Mouse (Mus musculus) embryo, embryonic 11.5 days (tissue): ENCODE data around the gene Rab35.
A peak's percentile ranks its signal among the peaks of the same experiment; 100 is the strongest.

Source experiments
- DNase-seq: peaks from one replicate; pipeline ENCODE4 v3.0.0-alpha.2; 2012; ENCODE audit warnings: low read depth, low spot score

Gene Rab35

GRCm38 (mm10) chr5:115649699-115650098 is 18.0 kb downstream of the Rab35 start:
- no peak for DNase-seq

GRCm38 (mm10) chr5:115650885-115651284 is 19.2 kb downstream of the Rab35 start:
- DNase-seq, result no peak

GRCm38 (mm10) chr5:115651821-115652220 is 20.1 kb downstream of the Rab35 start:
- DNase-seq, result no peak

DNA sequence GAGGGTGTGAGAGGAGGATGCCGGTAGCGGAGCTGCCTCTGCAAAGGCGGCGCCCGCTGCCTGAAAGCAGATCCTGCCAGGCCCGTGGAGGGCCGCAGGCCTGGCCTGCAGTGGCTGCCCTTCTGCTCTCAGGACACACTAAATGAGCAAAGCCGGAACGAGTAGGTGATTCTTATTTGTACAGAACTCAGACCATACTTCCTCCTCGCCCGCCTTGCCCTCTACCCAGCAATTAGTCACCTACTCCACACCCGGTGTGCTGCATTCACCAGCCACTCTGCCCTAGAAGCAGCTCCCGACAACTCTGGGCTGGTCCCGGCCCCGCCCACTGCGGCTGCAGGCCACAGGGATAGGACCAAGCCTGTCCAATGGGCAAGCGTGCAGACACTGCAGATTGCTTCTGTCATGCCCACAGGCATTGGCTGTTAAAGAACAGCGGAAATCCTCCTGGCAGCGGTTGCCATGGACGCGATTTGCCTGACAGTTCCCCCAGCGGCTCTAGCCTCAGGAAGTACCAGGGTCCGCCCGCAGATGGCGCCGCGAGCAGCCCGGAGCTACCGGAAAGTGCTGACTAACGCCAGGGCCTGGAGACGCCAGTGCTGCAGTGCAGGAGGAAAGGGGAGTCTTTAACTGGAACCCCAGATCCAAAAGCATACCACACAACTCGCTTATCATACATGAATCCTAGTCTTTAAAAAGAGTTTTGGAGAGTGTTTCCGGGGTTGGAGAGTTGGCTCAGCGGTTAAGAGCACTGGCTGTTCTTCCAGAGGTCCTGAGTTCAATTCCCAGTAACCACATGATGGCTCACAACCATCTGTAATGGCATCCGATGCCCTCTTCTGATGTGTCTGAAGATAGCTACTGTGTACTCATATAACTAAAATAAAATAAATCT is 21.2 kb downstream of the Rab35 start:
- DNase-seq, result peak; percentile 97

DNA sequence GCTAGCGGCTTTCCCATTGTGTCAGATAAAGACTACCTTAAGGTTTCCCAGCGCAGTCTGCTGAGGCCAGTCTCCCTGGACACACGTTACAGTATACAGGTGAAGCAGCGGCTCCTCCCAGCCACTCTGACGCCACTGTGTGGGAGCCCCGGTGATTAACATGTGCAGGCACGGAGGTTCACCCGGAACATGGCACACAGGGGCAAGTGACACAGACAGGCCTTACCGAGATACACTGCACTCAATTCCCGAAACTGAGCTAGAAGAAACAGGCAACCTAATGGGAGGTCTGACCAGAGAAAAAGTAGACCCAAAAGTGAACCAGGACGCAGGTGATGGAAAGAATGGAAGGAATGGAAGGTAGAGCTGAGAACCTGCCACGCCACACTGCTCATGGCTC is 22.1 kb downstream of the Rab35 start:
- no peak for DNase-seq

DNA sequence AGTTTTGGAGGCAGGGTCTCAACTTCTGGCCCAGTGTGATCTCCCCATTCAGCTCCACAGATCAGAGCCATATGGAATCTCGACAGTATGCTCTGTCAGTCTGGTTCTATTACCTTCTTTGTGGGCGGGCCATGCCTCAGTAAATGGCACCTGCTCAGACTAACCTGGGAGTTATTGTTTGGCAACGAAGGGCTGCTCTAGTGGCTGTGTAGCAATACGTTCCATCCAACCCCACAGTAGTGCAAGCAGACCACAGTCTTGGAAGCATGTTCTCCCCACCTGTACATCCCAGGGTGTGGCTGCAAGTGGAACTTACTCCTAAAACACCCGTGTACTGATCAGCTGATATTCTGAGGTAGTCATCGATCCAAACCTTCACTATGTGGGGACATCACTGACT is 25.0 kb downstream of the Rab35 start:
- DNase-seq, result no peak

DNA sequence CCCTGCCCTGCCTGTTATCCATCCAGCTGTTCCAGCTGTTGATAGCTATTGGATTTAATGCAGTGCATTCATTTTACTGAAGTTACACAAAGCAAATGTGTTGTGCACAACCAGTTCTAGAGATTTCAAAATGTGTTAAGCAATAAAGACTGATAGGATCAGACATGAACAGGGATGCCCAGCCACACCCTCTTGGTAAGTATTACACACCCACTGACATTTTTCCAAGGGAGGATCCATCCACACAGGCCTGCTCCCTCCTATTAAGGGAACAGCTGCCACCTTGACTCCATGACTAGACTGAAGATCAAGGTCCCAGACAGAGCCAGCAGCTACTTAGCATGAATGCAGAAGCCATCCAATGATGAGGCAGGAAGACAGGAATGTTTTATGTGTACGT is 25.5 kb downstream of the Rab35 start:
- DNase-seq, result no peak

DNA sequence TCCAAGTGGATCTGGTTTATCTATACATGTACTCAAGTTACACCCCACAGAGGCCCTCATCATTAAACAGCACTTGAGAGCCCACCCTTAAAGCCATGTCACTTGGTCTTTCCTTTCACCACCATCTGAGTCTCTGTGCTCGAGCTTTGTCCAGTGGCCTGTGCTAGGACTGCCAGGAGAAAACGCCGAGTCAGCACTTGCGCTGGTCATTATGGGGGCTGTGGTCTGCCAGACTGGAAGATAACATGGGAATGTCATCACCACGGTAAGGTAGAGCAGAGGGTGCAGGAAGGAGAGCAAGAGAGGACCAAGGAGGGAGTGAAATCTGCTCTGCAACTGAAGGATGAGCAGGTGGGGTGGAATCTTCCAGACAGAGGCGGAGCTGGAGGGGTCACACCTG is 26.6 kb downstream of the Rab35 start:
- no peak for DNase-seq

DNA sequence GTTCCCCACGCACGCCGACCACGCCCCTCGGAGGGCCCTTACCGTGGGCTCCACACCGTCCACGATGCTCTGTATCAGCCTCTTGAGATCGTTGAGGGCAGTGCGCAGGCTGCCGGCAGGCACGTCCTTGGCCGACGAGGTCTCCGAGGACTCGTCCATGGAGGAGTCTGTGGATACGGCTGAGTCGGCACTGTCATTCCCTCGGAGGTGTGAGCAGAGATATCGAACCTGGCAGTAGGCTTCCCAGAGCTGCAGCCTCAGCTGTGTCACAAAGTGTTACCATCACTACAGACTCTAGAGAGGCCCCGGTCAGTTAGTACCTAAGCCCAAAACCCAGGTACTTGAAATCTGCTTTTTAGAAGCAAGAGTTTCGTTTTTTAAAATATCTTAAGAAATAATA is 30.9 kb downstream of the Rab35 start:
- no peak for DNase-seq

DNA sequence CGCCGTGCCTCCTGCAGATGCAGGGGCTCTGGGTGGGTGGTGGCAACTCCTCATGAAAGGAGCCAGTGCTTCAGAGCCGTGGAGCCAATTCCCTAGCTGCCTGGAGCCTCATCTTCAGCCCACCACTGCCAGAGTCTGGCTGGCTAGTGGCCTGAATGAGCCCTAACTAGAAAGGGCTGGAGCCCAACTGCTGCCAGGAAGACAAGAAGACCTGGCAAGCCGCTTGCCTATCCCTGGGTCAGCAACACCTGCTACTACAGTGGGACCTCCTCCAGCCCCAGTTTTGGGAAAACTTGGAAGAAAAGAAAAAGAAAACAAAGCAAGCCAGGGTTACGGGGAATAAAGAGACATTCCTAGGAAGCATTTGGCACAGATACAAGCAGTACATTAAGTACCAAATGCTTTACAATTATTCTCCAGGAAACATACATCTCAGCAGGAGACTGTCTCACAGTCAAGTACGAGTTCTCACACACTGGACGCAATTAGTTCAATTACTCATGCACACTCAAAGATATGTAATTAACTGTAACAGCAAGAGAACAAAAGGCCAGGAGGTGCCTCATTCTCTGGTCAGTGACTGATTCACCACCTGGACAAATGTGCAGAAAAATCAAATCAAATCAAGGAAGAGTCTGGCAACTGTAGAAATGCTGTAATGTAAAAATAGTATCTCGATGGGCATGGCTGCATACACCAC is 34.8 kb downstream of the Rab35 start:
- no peak for DNase-seq

DNA sequence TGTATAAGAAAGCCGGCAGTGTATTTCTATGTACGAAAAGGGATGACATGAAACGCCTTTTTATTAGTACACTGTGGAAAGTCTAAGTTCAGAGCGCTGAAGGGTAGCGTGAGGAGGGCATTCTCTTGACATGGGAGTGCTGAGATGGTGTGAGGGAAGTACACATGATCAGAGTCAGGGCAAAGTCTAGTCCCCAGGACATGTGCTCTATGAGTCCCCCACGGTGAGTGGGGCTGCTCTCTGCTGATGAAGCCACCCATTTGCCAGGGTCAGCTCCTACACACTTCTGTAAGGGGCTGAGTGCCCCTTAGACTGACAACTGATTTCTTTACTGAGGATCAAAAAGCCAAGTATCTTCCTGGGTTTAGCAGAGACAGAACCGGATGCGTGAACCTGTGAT is 35.5 kb downstream of the Rab35 start:
- no peak for DNase-seq

DNA sequence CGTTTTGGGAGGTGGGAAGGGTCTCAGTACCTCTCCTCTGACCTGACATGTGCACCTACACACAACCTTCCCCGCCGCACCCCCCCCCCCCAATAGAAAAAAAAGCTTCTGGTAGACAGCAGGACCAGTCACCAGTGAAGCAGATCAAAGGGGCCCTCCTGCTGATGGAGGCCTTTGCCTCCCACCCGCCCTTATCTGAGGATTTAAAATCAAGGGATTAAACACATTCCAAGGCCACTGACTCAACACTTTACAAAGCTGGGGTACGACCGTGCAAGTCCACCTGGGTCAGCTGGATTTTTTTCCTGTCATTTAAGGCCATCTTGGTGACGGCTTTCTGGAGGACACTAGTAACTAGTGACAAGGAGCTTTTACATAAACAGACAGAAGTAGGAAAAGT is 36.2 kb downstream of the Rab35 start:
- no peak for DNase-seq

- DNase-seq, result no peak
Measured at GRCm38 (mm10) chr5:115668986-115669385, 37.3 kb downstream of the Rab35 start.

- DNase-seq, result no peak
Measured at GRCm38 (mm10) chr5:115669974-115670373, 38.3 kb downstream of the Rab35 start.

GRCm38 (mm10) chr5:115670406-115670805 is 38.7 kb downstream of the Rab35 start:
- no peak for DNase-seq

GRCm38 (mm10) chr5:115671846-115672245 is 40.1 kb downstream of the Rab35 start:
- no peak for DNase-seq

GRCm38 (mm10) chr5:115685126-115685525 is 53.4 kb downstream of the Rab35 start:
- no peak for DNase-seq

- DNase-seq, result no peak
Measured at GRCm38 (mm10) chr5:115686716-115687115, 55.0 kb downstream of the Rab35 start.

DNA sequence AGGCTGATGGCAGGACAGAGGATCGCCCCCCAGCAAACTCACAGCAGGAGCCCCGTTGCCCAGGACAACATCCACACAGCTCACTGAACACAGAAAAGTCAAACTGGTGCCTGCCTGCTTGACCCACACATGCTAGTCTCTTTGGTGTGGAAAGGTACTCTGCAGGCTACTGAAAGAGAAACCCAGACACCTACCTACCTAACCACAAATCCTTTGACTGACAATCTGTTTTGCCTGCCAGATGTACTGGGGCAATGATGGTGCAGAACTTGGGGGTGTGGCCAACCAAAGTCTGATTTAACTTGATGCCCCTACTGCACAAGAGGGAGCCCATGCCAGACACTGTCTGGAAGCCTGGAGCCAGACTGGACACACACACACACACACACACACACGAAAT is 61.6 kb downstream of the Rab35 start:
- no peak for DNase-seq

DNA sequence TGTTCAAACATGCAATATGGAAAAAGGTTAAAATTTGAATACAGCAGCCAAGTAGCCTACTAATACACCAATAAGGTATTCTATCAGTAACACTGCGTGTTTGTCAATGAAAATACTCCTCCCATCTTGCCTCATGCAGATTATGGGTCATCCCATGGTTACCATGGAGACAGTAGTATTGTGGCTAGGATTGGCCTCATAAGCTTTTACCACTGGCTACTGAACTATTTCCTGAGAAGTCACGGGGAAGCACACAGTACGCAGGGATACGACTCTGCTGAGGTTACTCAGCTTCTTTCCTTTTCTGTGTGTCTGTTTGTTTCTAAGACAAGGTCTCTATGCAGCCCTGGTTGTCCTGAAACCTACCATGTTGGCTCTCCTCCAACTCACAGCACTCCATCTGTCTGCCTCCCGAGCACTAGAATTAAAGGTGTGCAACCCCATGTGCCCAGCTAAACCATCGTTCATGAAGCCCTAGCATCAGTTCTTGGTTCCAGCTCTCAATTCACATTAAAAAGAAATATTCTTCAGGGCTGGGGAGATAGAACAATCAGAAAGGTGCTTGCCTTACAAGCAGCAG is 63.6 kb downstream of the Rab35 start:
- DNase-seq, result no peak

DNA sequence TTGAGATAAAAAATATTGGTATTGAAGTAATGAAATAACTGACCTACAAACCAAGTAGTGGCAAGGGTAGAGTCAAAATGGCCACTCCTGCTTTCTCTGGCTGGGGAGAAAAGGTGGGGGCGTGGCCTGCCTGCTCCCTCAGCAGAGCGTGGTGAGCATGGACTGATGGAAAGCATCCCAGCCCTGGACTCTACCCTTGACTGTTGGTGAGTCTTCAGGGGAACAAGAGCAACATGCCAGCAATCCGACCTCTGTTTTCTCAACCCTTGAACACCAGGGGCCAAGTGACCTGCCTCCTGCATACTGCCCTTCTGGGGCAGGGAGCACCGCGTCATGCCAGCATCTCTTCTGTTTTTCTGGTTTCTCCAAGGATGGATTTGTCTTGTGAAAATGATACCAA is 65.1 kb downstream of the Rab35 start:
- no peak for DNase-seq
